Mouse (Mus musculus): Measurements from ENCODE around the gene Il1a.

GRCm38 (mm10) chr2:129314880-129315279 lies 5.1 kb upstream of the Il1a start:
- TF ChIP-seq CTCF (IDR thresholded peaks at IDR 0.05; ENCODE audit: control insufficient read depth, insufficient read depth, low read length) = no peak
- no peak for TF ChIP-seq POLR2A (IDR thresholded peaks at IDR 0.05; ENCODE audit: borderline replicate concordance, control insufficient read depth, low read depth, low read length)

All from bone marrow, adult 2 months (tissue).